Mouse (Mus musculus) small intestine, adult 2 months (tissue): ENCODE results near the gene Tbc1d10a. TPM values are rescaled to one million over a fixed set of nuclear protein-coding genes. Genes with fewer than 3 reads are reported as not detected.

Source experiments
- H3K27ac ChIP-seq: fragments of 200-500 bp; 2 replicates; pipeline ENCODE4 v1.5.1; 2012; ENCODE audit warnings: low read depth, low read length, control low read depth, inconsistent platforms; ENCODE audit not compliant: insufficient read depth
- H3K27me3 ChIP-seq: fragments of 200-500 bp; 2 replicates; pipeline ENCODE4 v1.6.1; 2012; ENCODE audit warnings: mild to moderate bottlenecking, moderate library complexity, low read length, inconsistent platforms; ENCODE audit not compliant: control insufficient read depth, insufficient read depth
- H3K36me3 ChIP-seq: fragments of 200-500 bp; 2 replicates; pipeline ENCODE4 v1.6.1; 2012; ENCODE audit warnings: mild to moderate bottlenecking, low read length, control low read depth, inconsistent platforms; ENCODE audit not compliant: control insufficient read depth, insufficient read depth
- H3K4me1 ChIP-seq: fragments of 200-500 bp; 2 replicates; pipeline ENCODE4 v1.6.1; 2012; ENCODE audit warnings: low read length, inconsistent platforms, mixed read lengths; ENCODE audit not compliant: control insufficient read depth, insufficient read depth, insufficient read length
- H3K4me3 ChIP-seq: fragments of 200-500 bp; 2 replicates; pipeline ENCODE4 v1.5.1; 2012; ENCODE audit warnings: low read depth, mild to moderate bottlenecking, control low read depth, inconsistent platforms, low read length, moderate library complexity
- CTCF ChIP-seq: fragments of 200-500 bp; IDR thresholded peaks from 2 replicates; pipeline ENCODE4 v1.5.1; 2012; ENCODE audit warnings: low read depth, mild to moderate bottlenecking, control low read depth, inconsistent platforms, low read length, moderate library complexity, mixed read lengths; ENCODE audit not compliant: insufficient replicate concordance, insufficient read length; ENCODE audit errors: extremely low read depth
- POLR2A ChIP-seq: fragments of 200-500 bp; IDR thresholded peaks from 2 replicates; pipeline ENCODE4 v1.6.1; 2012; ENCODE audit warnings: low read depth, mild to moderate bottlenecking, control low read depth, inconsistent platforms, low read length, moderate library complexity
- WGBS: fragments of 180-500 bp; shearing (Covaris S2); methylation state at CpG from one replicate; pipeline ENCODE4 v1.1.7; 2018; 5-methylcytosine and 5-hydroxymethylcytosine counted together
- polyA plus RNA-seq: library from polyadenylated mRNA; depleted of rRNA; stranded (reverse); fragments of >200 nt; gene quantifications from 2 replicates; pipeline ENCODE4 v1.2.3, GENCODE M21; 2012

The Tbc1d10a gene
- polyA plus RNA-seq, 1 experiment: 32.0 TPM

DNA sequence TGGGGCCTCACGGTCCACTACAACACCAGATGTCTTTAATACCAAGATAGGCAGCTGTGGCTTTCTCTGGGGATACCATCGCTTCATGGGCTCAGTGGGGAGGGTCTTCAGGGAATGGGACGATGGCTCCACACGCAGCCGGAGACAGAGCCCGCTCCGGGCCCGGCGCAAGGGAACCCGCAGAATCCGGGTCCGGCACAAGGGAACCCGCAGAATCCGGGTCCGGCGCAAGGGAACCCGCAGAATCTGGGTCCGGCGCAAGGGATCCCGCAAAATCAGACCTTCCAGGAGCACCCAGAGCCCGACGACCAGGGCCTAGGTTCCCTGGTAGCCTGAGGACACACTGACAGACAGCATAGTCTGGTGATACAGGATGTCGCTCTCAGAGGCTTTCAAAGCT, 53.1 kb downstream of the Tbc1d10a start:
- Histone ChIP-seq H3K27me3 (no peaks in the 10 kb centered on the region), H3K27ac (no peak overlapping the region), H3K4me3 (no peak overlapping the region), H3K36me3 (no peaks in the 10 kb centered on the region), H3K4me1 (peaks cover 6% of the 10 kb centered on the region)
- 94% methylated on average over 23 of the region's 23 CpGs for WGBS
- TF ChIP-seq POLR2A (no peak), CTCF (no peak)

DNA sequence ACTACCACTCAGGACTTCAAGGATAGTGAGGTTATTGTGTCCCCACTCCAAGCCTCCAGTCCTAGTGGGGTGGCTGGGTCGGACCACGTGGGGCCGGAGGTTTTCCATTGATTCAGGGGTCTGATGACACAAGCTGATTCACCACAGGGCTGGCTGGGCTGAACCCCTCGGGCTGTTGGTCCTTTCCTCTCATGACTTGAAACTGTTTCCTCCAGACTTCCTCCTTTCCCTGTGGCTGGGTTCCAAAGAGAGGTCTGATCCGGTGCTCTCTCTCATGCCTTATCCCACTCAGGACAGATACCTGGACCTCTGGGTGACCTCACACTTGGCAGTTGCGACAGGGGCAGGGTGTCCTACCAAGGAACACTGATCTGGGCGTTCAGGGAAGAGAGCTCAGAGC, 53.6 kb downstream of the Tbc1d10a start:
- no peaks in the 10 kb centered on the region for H3K36me3 ChIP-seq
- H3K4me3 ChIP-seq: no peak overlapping the region
- no peak overlapping the region for H3K27ac ChIP-seq
- 75% methylated on average over 7 of the region's 7 CpGs for WGBS
- no peaks in the 10 kb centered on the region for H3K27me3 ChIP-seq
- peaks cover 6% of the 10 kb centered on the region for H3K4me1 ChIP-seq
- TF ChIP-seq CTCF (no peak), POLR2A (no peak)

DNA sequence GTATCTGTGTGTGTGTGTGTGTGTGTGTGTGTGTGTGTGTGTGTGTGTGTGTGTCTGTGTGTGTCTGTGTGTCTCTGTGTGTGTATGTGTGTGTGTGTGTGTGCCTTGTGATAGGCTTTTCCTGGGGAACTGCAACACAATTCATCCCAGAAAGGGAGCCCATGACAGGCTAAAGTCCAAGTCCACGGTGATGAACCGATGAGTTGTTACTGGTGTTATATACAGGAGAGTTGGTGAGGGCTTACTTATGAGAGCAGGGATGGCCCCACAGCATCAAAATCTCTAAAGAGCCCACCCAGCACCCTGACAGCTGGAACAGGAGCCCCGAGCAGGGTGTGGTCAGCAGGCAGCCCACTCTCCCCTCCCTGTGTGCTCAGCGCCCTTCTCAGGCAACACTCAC, 54.6 kb downstream of the Tbc1d10a start:
- WGBS: 34% methylated on average over 4 of the region's 4 CpGs
- Histone ChIP-seq H3K36me3 (no peaks in the 10 kb centered on the region), H3K27me3 (no peaks in the 10 kb centered on the region), H3K4me3 (no peak overlapping the region), H3K27ac (no peak overlapping the region), H3K4me1 (peaks cover 6% of the 10 kb centered on the region)
- no peak for TF ChIP-seq CTCF
- no peak for TF ChIP-seq POLR2A

DNA sequence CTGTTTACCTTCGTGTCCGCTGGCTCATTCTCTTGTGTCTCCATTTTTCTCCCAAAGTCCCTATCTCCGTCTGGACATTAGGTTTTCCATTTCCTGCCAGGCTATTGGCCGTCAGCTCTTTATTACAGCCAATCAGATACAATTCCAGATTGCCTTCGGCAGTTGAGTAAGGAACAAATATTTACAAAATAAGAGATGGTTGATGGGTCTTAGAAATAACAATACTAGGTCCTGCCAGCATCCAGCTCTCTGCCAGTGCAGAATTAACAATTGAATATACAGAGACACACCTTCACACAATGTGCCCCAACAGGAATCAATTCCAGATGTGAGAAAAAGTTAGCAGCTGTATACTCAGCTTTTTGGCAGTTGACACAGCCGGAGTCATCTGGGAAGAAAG, 59.5 kb downstream of the Tbc1d10a start:
- no peak overlapping the region for H3K4me3 ChIP-seq
- no peaks in the 10 kb centered on the region for H3K36me3 ChIP-seq
- TF ChIP-seq CTCF (no peak), POLR2A (no peak)
- no peak overlapping the region for H3K27ac ChIP-seq
- no peaks in the 10 kb centered on the region for H3K27me3 ChIP-seq
- WGBS: 58% methylated on average over 6 of the region's 6 CpGs
- peaks cover 5% of the 10 kb centered on the region; the same call in 1 of the 2 replicates for H3K4me1 ChIP-seq

DNA sequence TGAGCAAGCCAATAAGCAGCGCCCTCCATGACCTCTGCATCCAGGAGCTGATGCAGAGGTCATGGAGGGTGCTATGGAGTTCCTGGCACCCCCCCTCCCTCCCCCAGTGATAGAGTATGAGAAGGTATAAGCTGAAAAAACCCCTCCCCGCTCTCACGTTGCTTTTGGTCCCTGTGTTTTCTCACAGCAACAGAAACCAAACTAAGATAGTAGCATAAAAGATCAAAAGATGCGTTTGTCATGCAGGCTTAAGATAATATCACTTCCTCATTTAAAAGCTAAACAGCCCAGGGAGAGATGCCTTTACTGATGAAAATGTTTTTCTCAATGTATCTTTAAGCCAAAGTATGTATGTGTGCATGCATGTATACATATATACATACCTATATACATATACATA, 60.0 kb downstream of the Tbc1d10a start:
- Histone ChIP-seq H3K4me3 (no peak overlapping the region), H3K36me3 (no peaks in the 10 kb centered on the region), H3K27me3 (no peaks in the 10 kb centered on the region), H3K4me1 (peaks cover 6% of the 10 kb centered on the region), H3K27ac (no peak overlapping the region)
- TF ChIP-seq CTCF (no peak), POLR2A (no peak)
- 53% methylated on average over 4 of the region's 4 CpGs for WGBS

DNA sequence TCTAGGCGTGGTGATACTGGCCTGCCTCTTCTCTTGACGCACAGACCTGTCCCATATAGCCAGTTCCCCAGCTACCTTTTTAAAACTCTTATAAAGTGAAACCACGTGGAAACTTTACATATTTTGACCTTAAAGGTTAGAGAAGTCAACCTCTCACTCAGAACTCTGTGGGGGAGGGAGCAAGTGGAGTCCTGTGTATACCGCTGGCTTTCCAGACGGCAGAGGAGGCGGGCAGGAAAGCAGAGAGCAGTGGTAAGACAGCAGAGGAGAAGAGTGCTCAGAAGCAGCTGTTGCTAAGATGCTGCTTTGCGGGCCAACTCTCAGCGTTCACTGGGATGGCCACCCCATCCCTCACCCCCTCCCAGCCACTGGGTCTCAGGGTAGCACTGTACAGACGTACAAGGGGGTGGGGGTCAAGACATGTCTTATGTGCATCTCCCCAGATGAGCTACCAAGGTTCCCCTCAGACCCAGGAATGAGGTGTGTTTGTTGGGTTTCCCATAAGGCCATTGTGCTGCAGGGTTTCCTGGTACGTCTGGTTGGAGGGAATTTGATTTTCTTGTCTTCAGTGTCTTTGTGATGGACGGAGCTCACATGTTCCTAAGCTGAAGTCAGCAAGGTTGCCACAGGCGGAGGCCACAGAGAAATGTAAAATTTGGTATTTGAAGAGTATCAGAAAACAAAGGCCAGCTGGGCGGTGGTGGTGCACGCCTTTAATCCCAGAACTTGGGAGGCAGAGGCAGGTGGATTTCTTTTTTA, 60.8 kb downstream of the Tbc1d10a start:
- Histone ChIP-seq H3K36me3 (no peaks in the 10 kb centered on the region), H3K27me3 (no peaks in the 10 kb centered on the region), H3K27ac (no peak overlapping the region), H3K4me1 (peaks cover 13% of the 10 kb centered on the region), H3K4me3 (no peak overlapping the region)
- TF ChIP-seq POLR2A (no peak), CTCF (no peak)
- 82% methylated on average over 14 of the region's 14 CpGs for WGBS

DNA sequence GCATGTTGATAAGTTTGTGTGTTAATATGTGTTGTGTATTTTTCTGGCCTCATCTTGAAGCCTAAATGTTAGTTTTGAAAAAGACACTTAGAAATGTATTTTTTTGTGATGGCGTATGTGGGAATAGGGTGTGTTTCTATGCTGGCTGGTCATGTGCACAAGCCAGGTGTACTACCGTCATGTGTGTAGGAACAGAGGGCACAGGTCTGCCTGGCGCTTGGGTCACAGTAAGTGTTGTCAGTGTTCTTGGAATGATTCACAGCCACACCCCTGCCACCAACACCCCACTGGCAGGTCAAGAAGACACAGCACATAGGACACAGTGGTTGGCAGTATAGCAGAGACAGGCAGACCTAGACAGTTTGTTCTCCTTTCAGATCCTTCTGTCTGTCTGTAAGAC, 62.6 kb downstream of the Tbc1d10a start:
- Histone ChIP-seq H3K4me3 (no peak overlapping the region), H3K36me3 (no peaks in the 10 kb centered on the region), H3K4me1 (peaks cover 13% of the 10 kb centered on the region), H3K27ac (peak overlapping the region; percentile 87), H3K27me3 (no peaks in the 10 kb centered on the region)
- TF ChIP-seq POLR2A (no peak), CTCF (no peak)
- WGBS: 40% methylated on average over 3 of the region's 3 CpGs
